Mouse (Mus musculus) Muller cell, postnatal 12 days (primary cell): ENCODE results near the gene Shisa4.
"Not testable (repeated sequence)": the region's sequence is repeated elsewhere in the genome, so short reads cannot be mapped to it uniquely, and the experiment has no call there.

Source experiments
- DNase-seq: peaks from one replicate; pipeline ENCODE4 v3.0.0-alpha.2; 2015; ENCODE audit errors: inconsistent ontology term

Shisa4 gene

DNA sequence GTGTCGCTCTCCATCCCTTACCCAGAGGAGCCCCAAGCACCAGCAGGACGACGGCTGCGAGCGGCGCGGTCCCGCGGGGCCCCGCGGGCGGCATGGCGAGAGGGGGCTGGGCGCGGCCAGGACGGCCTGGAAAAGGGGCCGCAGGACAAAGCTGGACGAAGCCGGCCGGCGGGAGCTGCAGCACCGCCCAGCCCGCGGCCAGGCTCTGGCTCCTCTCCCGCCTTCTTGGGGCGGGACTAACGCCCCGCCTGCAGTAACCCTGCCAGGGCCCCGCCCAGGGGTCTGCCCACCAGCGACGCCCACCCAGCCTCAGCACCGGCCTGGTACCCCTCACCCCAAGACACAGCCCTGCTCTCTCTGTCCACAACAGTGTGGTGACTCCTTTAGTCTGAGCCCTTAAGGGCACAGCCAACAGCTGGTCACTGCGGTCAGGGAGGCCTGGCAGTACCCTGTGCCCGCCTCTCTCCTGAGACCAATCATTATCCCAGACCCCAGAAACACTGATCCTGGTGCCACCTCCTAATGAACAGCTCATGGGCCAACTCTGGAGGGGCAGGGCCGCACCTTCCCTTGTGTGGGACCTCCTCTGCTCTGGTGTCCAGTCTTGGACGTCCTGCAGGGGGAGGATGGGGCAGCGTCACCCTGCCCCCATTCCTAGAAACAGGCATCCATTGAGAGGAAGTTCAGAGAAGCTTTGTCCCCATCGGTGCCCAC, at the start of gene Shisa4:
Shisa4 (minus strand) TSS at position 370 of the 714 bp plus-strand sequence.
- DNase-seq = peak; percentile 94

GRCm38 (mm10) chr1:135422772-135423171, 47.7 kb upstream of the Shisa4 start:
- DNase-seq = no peak

DNA sequence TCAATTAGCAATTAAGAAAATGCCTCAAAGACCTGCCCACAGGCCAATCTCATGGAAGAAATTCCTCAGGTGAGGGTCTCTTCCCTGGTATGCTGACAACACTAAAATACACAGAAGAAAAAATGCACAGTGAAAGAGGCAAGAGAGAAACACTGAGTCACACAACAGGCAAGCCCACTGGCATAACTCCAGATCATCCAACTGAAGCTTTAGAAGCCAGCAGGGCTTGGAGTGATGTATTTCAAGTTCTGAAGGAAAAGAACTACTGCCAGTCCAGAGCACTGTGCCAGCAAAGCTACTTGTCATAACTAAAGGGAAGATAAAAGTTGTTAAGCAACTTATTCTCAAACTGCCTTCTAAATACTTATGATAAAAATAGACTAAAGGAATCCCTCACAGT, 39.0 kb upstream of the Shisa4 start:
- peak; percentile 70 for DNase-seq

DNA sequence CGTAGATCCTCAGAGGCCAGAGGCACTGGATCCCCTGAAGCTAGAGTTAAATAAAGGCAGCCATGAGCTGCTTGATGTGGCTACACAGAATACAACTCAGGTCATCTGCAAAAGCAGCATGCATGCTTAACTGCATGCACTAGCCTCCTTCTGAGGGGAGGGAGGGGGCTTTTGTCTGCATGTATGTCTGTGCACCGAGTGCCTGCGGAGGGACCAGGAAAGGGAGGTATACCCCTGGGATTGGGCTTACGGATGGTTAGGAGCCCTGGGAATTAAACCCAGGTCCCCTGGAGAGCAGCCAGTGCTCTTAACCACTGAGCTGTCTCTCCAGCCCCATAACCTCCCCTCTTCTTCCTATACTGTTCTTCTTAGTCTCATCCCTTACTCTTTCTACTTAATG, 37.1 kb upstream of the Shisa4 start:
- DNase-seq = no peak

- DNase-seq = peak; percentile 88
These were observed 35.9 kb upstream of the Shisa4 start for GRCm38 (mm10) chr1:135410967-135411366.

DNA sequence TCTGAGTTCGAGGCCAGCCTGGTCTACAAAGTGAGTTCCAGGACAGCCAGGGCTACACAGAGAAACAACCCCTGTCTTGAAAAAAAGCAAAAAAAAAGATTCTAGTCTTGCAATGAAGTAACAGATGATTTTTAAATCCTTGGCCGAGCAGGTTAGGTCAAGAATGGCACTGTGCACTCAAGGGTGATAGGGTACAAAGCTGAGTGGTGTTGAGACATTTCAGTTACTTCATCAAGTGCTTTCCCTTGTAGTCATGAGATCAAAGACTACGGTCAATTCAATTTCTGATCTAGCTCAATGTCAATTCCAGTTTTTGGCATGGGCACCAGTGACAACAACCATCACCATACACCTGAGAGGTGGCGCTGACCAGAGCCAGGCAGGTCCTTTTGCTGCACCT, 33.9 kb upstream of the Shisa4 start:
- no peak for DNase-seq

DNA sequence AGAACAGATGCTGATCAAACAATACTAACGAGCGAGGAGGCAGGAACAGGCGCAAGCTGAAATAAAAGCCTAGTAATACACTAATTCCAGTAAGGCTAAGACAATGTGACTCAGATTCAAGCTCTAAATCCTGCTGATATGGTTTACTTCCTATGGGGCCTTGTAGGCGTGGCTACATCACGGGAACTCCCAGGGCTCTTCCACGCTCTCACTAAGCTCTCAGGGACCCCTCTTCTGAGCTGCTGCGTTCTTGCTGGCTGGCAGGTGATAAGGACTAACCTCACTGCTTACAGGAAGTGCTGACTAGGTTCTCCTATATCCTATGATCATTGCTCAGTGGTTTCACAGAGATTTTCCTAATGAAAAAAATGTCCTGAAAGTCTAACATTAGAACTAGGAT, 30.3 kb upstream of the Shisa4 start:
- no peak for DNase-seq

DNA sequence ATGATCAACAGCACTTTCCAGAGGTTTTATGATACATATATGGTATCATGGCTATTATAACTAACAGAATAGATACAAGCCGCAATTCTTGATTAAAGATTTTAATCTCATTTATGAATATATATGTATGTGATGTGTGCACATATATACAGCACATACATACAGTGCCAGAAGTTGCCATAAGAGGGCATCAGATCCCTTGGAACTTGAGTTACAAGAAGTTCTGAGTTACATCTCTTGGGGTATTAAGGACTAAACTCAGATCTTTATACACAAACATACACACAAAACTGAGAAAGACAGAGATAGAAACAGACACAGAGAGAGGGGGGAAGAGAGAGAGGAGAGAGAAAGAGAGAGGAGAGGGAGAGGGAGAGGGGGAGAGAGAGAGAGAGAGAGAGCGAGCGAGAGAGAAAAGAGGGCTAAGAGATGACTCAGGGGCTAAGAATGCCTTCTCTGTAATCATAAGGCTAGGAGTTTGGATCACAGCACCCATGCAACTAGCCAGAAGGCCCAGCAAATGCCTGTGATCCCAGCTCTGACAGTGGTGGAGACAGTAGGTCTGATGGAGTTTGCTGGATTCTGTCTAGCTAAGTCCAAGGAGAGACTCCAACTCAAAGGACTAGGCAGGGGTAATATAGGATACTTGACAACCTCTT, 26.5 kb upstream of the Shisa4 start:
- peak; percentile 50 for DNase-seq

- no peak for DNase-seq
These were observed 24.4 kb upstream of the Shisa4 start for GRCm38 (mm10) chr1:135399466-135399865.

DNA sequence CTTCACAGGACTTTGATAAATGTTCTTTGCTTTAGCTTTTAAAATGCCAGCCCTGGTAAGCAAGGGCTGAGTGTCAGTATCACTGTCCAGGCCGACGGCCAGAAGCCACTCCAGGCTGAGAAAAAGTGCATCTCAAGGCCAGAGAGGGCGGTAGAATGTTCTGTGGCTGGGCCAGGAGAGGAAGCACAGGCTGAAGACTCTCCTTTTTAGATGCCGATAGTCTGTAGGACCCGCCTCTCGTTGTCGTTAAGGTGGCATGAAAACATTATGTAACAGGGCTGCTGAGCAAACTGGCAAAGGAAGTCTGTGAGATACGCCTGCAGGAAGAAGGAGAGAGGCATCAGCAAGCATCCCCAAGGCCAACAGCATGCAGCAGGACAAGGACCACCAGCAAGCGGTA, 10.1 kb upstream of the Shisa4 start:
- DNase-seq = no peak

DNA sequence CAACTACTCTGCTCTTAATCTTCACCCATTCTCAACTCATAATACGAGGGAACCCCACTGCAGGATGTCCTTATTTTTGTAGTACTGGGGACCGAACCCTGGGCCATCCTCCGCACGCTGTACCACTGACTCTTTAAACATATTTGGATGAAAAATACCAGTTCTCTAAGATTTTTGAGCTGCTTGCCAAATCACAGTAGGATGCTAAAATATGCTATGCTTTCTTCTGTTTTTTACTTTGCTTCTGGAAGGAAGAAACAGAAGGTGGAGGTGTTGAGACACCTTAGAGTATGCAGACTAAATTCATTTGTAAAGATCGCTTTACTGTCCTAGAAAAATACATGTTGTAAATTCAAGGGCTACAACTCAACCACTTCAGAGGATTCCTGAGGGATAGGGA, 9.1 kb upstream of the Shisa4 start:
- no peak for DNase-seq

- DNase-seq = not testable (repeated sequence)
These were observed 6.5 kb upstream of the Shisa4 start for GRCm38 (mm10) chr1:135381560-135381959.

GRCm38 (mm10) chr1:135380071-135380991, 5.3 kb upstream of the Shisa4 start:
- peak; percentile 87 for DNase-seq

GRCm38 (mm10) chr1:135379048-135379447, 4.0 kb upstream of the Shisa4 start:
- DNase-seq = no peak

GRCm38 (mm10) chr1:135378576-135378975, 3.5 kb upstream of the Shisa4 start:
- DNase-seq = no peak

DNA sequence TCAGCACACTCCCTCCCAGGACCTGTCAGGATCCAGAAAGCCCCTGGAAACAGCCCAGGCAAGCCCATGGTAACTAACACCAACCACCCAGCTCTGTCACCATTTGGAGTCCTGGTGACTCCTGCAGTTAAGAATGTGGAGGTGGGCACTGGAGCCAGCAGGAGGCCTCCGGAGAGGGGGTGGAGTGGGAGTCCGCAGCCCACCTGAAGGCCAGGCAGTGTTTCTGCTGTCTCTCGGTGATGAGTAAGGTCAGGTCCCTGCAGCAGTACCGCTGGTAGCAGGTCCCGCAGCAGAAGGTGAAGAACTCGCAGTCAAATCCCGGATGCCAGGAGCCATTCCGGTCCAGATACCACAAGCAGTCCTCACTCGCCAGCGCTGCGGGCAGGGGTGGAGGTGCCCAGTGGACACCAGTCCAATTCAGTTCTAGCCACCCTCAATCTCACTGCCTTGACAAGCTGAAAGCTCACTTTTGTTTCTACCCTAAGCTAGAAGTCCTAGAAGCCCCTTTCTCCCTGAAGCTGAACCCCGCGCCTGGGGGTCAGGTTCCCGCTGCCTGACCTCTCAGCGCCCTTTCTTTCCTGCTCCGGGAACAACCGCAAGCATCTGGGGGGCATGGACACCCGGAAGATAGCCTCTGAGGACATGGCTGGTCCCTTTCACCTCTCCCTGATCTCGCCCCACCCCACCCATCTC, 716 bp downstream of the Shisa4 start:
- DNase-seq = peak; percentile 71

GRCm38 (mm10) chr1:135373171-135373677, 1.8 kb downstream of the Shisa4 start:
- DNase-seq = no peak

DNA sequence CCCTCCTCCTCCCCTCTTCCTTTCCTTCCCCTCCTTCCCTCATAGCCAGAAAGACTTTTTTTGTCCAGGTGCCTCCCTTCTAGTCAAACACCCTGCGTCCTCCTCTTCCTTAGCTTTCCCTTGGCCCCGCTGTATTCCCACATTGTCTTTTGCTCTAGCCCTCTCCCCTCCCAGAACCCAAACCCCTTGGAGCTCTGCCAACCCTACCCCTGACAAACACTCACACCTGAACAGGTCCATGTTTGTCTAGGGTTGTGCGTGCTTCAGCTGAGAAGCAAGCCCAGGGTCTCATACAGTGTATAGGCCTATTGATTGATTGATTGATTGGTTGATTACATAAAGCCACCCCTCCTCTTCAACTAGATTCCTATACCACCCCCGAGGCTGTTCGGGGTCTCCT, 5.6 kb downstream of the Shisa4 start:
- no peak for DNase-seq

- peak; percentile 74 for DNase-seq
These were observed 6.1 kb downstream of the Shisa4 start for GRCm38 (mm10) chr1:135368982-135369381.

GRCm38 (mm10) chr1:135368245-135368644, 6.8 kb downstream of the Shisa4 start:
- peak; percentile 87 for DNase-seq

- no peak for DNase-seq
These were observed 7.4 kb downstream of the Shisa4 start for GRCm38 (mm10) chr1:135367595-135367994.
